9 mouse cellular contexts compared by ENCODE assay signal in the genomic region with DNA sequence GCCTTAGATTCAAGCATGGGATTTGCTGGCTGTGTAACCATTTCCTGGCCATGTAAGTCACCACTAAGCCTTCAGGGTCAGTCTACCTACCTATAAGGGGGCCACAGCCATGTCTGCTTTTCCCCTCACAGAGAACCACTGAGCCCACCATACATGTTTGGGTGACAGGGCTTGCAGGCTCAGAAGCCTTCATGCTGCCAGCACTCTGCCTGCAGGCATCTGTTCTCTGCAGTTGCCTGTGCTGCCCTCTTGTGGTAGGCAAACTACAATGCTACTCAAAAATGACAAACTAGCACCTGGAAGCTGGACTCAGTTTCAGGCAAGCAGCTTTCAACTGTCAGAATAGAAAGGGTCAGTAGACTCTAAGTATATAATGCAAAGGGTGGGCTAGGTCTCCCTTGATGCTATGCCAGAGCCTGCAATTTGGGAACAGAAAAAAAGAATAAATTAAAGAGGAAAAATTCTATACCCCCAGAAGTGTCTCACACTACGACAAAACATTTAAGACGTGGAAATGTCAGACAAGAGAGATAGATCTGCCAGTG.
DNase-seq lines count a peak whose midpoint lies in the region; ATAC-seq and TF ChIP-seq lines count a peak whose summit lies in the region.
"Had no signal": no experiment of that assay in that cellular context is flagged by ENCODE, and none has a peak within 500 bp of the region (broad histone marks: within the 10 kb centered on the region; RNA-seq: fewer than 3 reads in every experiment).

No protein-coding gene starts in this region.

- no peaks in the 10 kb centered on the region for H3K36me3 ChIP-seq in heart, embryonic 12.5 days
- H3K36me3 ChIP-seq in midbrain, embryonic 13.5 days = no peaks in the 10 kb centered on the region
- no peaks in the 10 kb centered on the region for H3K36me3 ChIP-seq in spleen, adult 2 months (ENCODE audit: control insufficient read depth, insufficient read depth, low read length)
- H3K36me3 ChIP-seq: limb, embryonic 12.5 days had no signal

- DNase-seq in heart, adult 18-20 months = peak; percentile 69 to 84
- peak; percentile 81 for DNase-seq in adrenal gland, postnatal 14 days
- DNase-seq in embryo, embryonic 11.5 days (ENCODE audit: low read depth, low spot score) = peak; percentile 71
- DNase-seq in heart, postnatal 14 days = peak; percentile 79 to 85
- DNase-seq in left cerebral cortex, adult 2 months (ENCODE audit: extremely low spot score in 1 of 2, low spot score in 2 of 2) = peak; percentile 59 to 77
- DNase-seq in spleen, adult 2 months (ENCODE audit: low read depth in 1 of 2, low spot score in 2 of 2) = peak; percentile 19 to 47

- H3K4me1 ChIP-seq in heart, embryonic 12.5 days (replicated peaks) = peaks cover 32% of the 10 kb centered on the region
- peaks cover 3% of the 10 kb centered on the region for H3K4me1 ChIP-seq in midbrain, embryonic 13.5 days (replicated peaks)
- H3K4me1 ChIP-seq in spleen, adult 2 months (ENCODE audit: control insufficient read depth, insufficient read depth, insufficient read length) = no peaks in the 10 kb centered on the region; the same call in 1 of the 2 replicates

- H3K4me3 ChIP-seq in heart, embryonic 12.5 days = no peak overlapping the region
- no peak overlapping the region for H3K4me3 ChIP-seq in left cerebral cortex, adult 2 months
- no peak overlapping the region for H3K4me3 ChIP-seq in midbrain, embryonic 13.5 days (replicated peaks)
- H3K4me3 ChIP-seq in spleen, adult 2 months (ENCODE audit: extremely low read depth, insufficient read depth, insufficient read length) = no peak overlapping the region
- H3K4me3 ChIP-seq: limb, embryonic 12.5 days had no signal

- no peak for TF ChIP-seq POLR2A in spleen, adult 2 months (IDR thresholded peaks at IDR 0.05; ENCODE audit: low read depth, low read length)

- no peaks in the 10 kb centered on the region for H3K9me3 ChIP-seq in heart, embryonic 12.5 days (replicated peaks)
- no peaks in the 10 kb centered on the region for H3K9me3 ChIP-seq in midbrain, embryonic 13.5 days
- H3K9me3 ChIP-seq: limb, embryonic 12.5 days had no signal

- H3K27ac ChIP-seq in heart, embryonic 12.5 days (ENCODE audit: poor library complexity, severe bottlenecking) = no peak overlapping the region
- H3K27ac ChIP-seq in left cerebral cortex, adult 2 months = no peak overlapping the region
- no peak overlapping the region for H3K27ac ChIP-seq in midbrain, embryonic 13.5 days
- H3K27ac ChIP-seq in spleen, adult 2 months (ENCODE audit: insufficient read depth, low read length) = no peak overlapping the region

- H3K9ac ChIP-seq in heart, embryonic 12.5 days = no peak overlapping the region
- no peak overlapping the region for H3K9ac ChIP-seq in midbrain, embryonic 13.5 days (replicated peaks)
- H3K9ac ChIP-seq: limb, embryonic 12.5 days had no signal

- ATAC-seq in heart, embryonic 12.5 days (ENCODE audit: insufficient number of reproducible peaks, low FRiP score) = no peak
- 0 out of 2 replicates have a peak, but pooled peaks have one; percentile 48 for ATAC-seq in midbrain, embryonic 13.5 days

- no peaks in the 10 kb centered on the region for H3K27me3 ChIP-seq in heart, embryonic 12.5 days (replicated peaks)
- no peaks in the 10 kb centered on the region for H3K27me3 ChIP-seq in midbrain, embryonic 13.5 days
- no peaks in the 10 kb centered on the region for H3K27me3 ChIP-seq in spleen, adult 2 months (ENCODE audit: control insufficient read depth, insufficient read depth, low read length)

- no peak overlapping the region for H3K4me2 ChIP-seq in heart, embryonic 12.5 days
- no peak overlapping the region for H3K4me2 ChIP-seq in midbrain, embryonic 13.5 days (replicated peaks)
- H3K4me2 ChIP-seq: limb, embryonic 12.5 days had no signal

- whole genome bisulfite sequencing in heart, embryonic 12.5 days = 88% methylated on average over 2 of the region's 2 CpGs
- 93% methylated on average over 2 of the region's 2 CpGs for WGBS in midbrain, embryonic 13.5 days
- WGBS in spleen, adult 2 months = 95% methylated on average over 2 of the region's 2 CpGs

- TF ChIP-seq CTCF in left cerebral cortex, adult 2 months (IDR thresholded peaks at IDR 0.05) = peak; percentile 90
- peak; percentile 66; the same call in 1 of the 2 replicates for TF ChIP-seq CTCF in spleen, adult 2 months (IDR thresholded peaks at IDR 0.05; ENCODE audit: extremely low read depth, insufficient read depth, insufficient read length, insufficient replicate concordance)

- intact Hi-C loops in heart, postnatal 14 days (cut with DNase I) = loop anchor here (2.0 to 10.0 kb wide), 3 partner anchors 43 to 712 kb away; no protein-coding TSS in a partner anchor
- intact Hi-C loops in left cerebral cortex, adult 2 months (cut with DNase I) = loop anchor here (2.0 to 5.0 kb wide), 2 partner anchors 43 to 712 kb away; no protein-coding TSS in a partner anchor
